Mouse (Mus musculus) stomach, embryonic 16.5 days (tissue): ENCODE data around the gene Stac. TPM values are rescaled to one million over a fixed set of nuclear protein-coding genes. Genes with fewer than 3 reads are reported as not detected.

Experiments used
- ATAC-seq: fragments of 200-750 bp; cut with Nextera tagmentation; 2 replicates; pipeline ENCODE4 v1.8.0; 2017; ENCODE audit warnings: moderate number of reproducible peaks, moderate TSS enrichment; ENCODE audit not compliant: insufficient read depth, low FRiP score
- H3K27ac ChIP-seq: fragments of 300-500 bp; sonication (generic); 2 replicates; pipeline ENCODE4 v1.5.1; 2014; ENCODE audit warnings: low read length
- H3K27me3 ChIP-seq: fragments of 300-500 bp; sonication (generic); 2 replicates; pipeline ENCODE4 v1.6.1; 2014; ENCODE audit warnings: low read length, control low read depth, mixed read lengths; ENCODE audit not compliant: control insufficient read depth, insufficient read depth
- H3K36me3 ChIP-seq: fragments of 300-500 bp; sonication (generic); 2 replicates; pipeline ENCODE4 v1.6.1; 2014; ENCODE audit warnings: low read length; ENCODE audit not compliant: control insufficient read depth, insufficient read depth
- H3K4me1 ChIP-seq: fragments of 300-500 bp; sonication (generic); 2 replicates; pipeline ENCODE4 v1.6.1; 2014; ENCODE audit warnings: low read length, control low read depth, mixed read lengths; ENCODE audit not compliant: control insufficient read depth, insufficient read depth
- H3K4me2 ChIP-seq: fragments of 300-500 bp; sonication (generic); 2 replicates; pipeline ENCODE4 v1.6.1; 2014; ENCODE audit warnings: low read depth, low read length, mixed read lengths
- H3K4me3 ChIP-seq: fragments of 300-500 bp; sonication (generic); replicated peaks from 2 replicates; pipeline ENCODE4 v1.5.1; 2014; ENCODE audit warnings: mild to moderate bottlenecking, low read length
- H3K9ac ChIP-seq: fragments of 300-500 bp; sonication (generic); 2 replicates; pipeline ENCODE4 v1.6.1; 2014; ENCODE audit warnings: low read length
- H3K9me3 ChIP-seq: fragments of 300-500 bp; sonication (generic); replicated peaks from 2 replicates; pipeline ENCODE4 v1.6.1; 2016; ENCODE audit warnings: low read length, control low read depth; ENCODE audit not compliant: control insufficient read depth
- WGBS: fragments of 180-500 bp; shearing (Covaris S2); extraction: QIAGEN DNeasy Blood & Tissue Kit; methylation state at CpG from one replicate; pipeline ENCODE4 v1.1.7; 2014; 5-methylcytosine and 5-hydroxymethylcytosine counted together
- polyA plus RNA-seq: library from polyadenylated mRNA; unstranded; fragments of >200 nt; fragmentation: Nextera tagmentation; extraction: Ambion mirVana; gene quantifications from 2 replicates; pipeline ENCODE4 v1.2.1, GENCODE M21; 2015

Stac gene
- polyA plus RNA-seq, 1 experiment from 2014 or later: 5.0 TPM

DNA sequence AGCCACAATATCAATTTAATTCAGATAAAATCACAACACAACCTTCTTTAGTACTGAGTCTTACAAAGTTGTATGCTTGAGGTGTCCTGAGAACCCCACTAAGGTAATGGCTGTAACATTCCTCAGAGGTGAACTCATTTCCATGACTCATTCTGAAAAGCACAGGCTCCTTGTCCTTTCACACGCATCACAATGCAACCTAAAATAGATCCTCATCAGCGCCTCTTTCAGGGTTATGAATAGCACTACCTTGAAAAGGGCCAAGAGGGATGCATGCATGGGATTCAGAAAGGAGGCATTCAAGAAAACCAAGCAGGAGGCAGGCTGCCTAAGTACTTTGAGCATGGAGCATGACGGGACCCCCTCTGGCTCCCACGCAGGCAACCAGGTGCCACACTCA lies 57.3 kb downstream of the Stac start:
- H3K4me1 ChIP-seq: no peaks in the 10 kb centered on the region
- 69% methylated on average over 4 of the region's 4 CpGs for WGBS
- no peak overlapping the region for H3K4me3 ChIP-seq
- no peak overlapping the region for H3K9ac ChIP-seq
- H3K36me3 ChIP-seq: no peaks in the 10 kb centered on the region
- no peaks in the 10 kb centered on the region for H3K9me3 ChIP-seq
- no peak for ATAC-seq
- no peak overlapping the region for H3K4me2 ChIP-seq
- no peak overlapping the region for H3K27ac ChIP-seq
- H3K27me3 ChIP-seq: no peaks in the 10 kb centered on the region

DNA sequence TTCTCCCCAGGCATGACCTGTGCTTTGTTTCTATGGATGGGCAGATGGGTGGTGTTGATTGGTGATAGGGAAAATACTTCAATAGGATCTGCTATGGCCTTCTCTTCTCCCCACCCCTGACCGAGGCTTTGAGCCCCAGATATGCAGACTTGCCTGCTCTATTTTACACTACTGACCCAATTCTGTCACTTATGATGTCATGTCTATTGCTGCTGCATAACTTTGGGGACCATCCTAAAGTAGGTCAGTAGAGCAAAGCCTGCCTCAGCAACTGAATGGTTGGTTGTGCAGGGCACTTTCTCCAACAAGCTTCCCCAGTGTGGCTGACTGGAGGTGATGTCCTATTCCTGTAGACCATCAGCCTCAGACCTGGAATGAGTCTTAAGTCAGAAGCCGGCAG lies 69.0 kb downstream of the Stac start:
- Histone ChIP-seq H3K36me3 (no peaks in the 10 kb centered on the region), H3K4me3 (no peak overlapping the region), H3K9me3 (no peaks in the 10 kb centered on the region), H3K27ac (no peak overlapping the region), H3K9ac (no peak overlapping the region), H3K4me1 (no peaks in the 10 kb centered on the region), H3K4me2 (no peak overlapping the region), H3K27me3 (no peaks in the 10 kb centered on the region)
- ATAC-seq: no peak
- WGBS: 63% methylated on average over 2 of the region's 2 CpGs

DNA sequence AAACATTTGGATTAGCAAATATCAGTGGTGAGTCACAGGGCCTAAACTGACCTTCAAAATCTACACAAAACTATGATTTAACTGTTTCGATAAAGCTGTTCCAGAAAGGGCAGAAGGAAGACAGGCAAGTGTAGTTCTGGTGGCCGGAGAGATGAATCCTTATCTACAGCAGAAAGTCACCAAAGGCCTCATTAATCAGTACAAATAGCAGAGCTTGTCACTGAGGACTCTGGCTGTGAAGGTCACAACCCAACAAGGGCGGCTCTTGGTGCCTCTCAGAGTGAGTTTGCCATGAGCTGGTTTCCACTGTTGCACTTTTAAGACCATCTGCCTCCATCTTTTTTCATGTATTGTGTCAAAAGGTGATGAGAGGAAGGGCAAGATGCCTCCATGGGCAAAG lies 78.8 kb downstream of the Stac start:
- Histone ChIP-seq H3K9me3 (no peaks in the 10 kb centered on the region), H3K36me3 (no peaks in the 10 kb centered on the region), H3K4me2 (no peak overlapping the region), H3K9ac (no peak overlapping the region), H3K4me1 (no peaks in the 10 kb centered on the region), H3K27ac (no peak overlapping the region), H3K27me3 (no peaks in the 10 kb centered on the region), H3K4me3 (no peak overlapping the region)
- ATAC-seq: no peak
- WGBS: 49% methylated on average over 3 of the region's 3 CpGs

DNA sequence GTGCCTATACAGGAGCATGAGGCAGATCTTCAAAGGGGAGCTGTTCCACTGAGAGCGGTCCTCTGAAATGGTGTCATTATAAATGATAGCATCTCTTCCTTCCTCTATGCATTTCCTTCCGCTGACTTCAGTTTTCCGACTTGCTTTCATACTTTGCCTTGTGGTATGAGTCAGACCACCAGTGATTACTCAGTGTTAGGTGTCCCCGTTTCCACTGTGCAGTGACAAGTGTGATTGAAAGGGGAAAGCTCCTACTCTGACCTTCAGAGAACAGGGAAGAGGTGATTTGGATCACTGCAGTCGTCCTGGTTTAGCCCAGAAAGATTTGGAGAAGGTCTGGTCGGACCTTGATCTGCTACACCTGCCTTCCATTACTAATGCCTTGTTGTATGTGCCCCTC lies 81.4 kb downstream of the Stac start:
- Histone ChIP-seq H3K9me3 (no peaks in the 10 kb centered on the region), H3K36me3 (no peaks in the 10 kb centered on the region), H3K4me3 (no peak overlapping the region), H3K4me1 (no peaks in the 10 kb centered on the region), H3K27ac (no peak overlapping the region), H3K27me3 (no peaks in the 10 kb centered on the region), H3K4me2 (no peak overlapping the region), H3K9ac (no peak overlapping the region)
- 49% methylated on average over 6 of the region's 6 CpGs for WGBS
- ATAC-seq: no peak

DNA sequence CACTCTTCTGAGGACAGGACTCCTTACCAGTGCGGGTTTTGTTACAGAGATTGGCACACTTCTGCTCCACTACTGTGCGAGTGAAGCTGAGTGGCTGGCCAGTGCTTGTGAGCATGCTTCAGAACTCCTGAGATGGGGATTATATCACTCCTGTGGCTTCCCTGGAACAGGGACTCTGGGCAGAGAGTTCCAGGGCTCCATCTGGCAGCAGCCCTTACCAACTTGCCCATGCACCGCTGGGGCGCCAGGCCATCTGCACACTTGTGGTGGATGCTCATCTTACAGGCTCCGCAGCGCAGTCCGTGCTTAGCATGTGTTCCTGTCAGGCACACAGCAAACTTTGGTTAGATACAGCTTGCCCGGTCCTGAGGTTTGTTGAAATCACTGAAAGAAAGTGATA lies 83.5 kb downstream of the Stac start:
- Histone ChIP-seq H3K4me3 (no peak overlapping the region), H3K27me3 (no peaks in the 10 kb centered on the region), H3K9me3 (no peaks in the 10 kb centered on the region), H3K4me1 (no peaks in the 10 kb centered on the region), H3K36me3 (no peaks in the 10 kb centered on the region), H3K9ac (no peak overlapping the region), H3K27ac (no peak overlapping the region), H3K4me2 (no peak overlapping the region)
- WGBS: 86% methylated on average over 8 of the region's 8 CpGs
- ATAC-seq: no peak

DNA sequence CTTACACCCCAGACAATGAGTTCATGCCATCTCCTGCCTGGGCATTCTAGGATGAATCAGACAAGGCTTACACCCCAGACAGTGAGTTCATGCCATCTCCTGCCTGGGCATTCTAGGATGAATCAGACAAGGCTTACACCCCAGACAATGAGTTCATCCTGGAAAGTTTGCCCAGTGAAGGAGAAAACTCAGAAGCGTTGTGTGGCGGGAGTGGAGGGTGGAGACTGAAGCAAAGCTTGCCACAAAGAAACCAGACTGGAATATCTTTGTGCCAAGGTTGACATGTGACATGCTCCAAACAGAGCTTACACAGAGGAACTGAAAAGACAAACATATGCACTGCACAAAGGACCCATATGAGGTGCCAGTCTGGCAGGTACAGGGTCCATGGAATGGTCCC lies 102.6 kb downstream of the Stac start:
- ATAC-seq: no peak
- H3K4me3 ChIP-seq: no peak overlapping the region
- H3K9me3 ChIP-seq: no peaks in the 10 kb centered on the region
- no peaks in the 10 kb centered on the region for H3K27me3 ChIP-seq
- no peak overlapping the region for H3K4me2 ChIP-seq
- H3K27ac ChIP-seq: no peak overlapping the region
- 83% methylated on average over 2 of the region's 2 CpGs for WGBS
- no peaks in the 10 kb centered on the region for H3K36me3 ChIP-seq
- no peaks in the 10 kb centered on the region for H3K4me1 ChIP-seq
- no peak overlapping the region for H3K9ac ChIP-seq

GRCm38 (mm10) chr9:111578784-111579183 lies 111.4 kb downstream of the Stac start:
- Histone ChIP-seq H3K27ac (no peak overlapping the region), H3K27me3 (no peaks in the 10 kb centered on the region), H3K4me1 (no peaks in the 10 kb centered on the region), H3K9ac (no peak overlapping the region), H3K4me3 (no peak overlapping the region), H3K9me3 (no peaks in the 10 kb centered on the region), H3K36me3 (no peaks in the 10 kb centered on the region), H3K4me2 (no peak overlapping the region)
- WGBS: 60% methylated on average over 9 of the region's 9 CpGs
- no peak for ATAC-seq

GRCm38 (mm10) chr9:111577453-111577852 lies 112.7 kb downstream of the Stac start:
- ATAC-seq: no peak

DNA sequence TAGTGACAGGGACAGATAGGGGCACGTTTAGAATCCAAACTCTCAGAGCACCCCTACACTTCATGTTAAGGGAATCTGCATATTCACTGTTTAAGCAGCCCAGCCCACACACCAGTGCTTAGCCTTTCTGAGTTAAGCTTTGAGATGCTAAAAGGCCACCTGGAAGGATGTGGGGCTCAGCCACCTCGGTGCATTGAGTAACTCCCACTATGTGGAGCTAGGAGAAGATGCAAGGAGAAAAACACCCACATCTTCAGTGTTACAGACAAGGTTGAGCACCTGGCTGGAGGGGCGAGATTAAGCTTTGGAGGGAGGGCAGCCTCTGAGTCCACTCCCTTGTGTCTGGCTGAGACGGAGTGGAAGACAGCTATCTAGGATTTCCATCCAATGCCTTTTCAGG lies 114.3 kb downstream of the Stac start:
- ATAC-seq: no peak
- Histone ChIP-seq H3K9me3 (no peaks in the 10 kb centered on the region), H3K4me3 (no peak overlapping the region), H3K27ac (no peak overlapping the region), H3K36me3 (no peaks in the 10 kb centered on the region), H3K4me2 (no peak overlapping the region), H3K27me3 (no peaks in the 10 kb centered on the region), H3K4me1 (no peaks in the 10 kb centered on the region), H3K9ac (no peak overlapping the region)
- WGBS: 35% methylated on average over 4 of the region's 4 CpGs

More at GRCm38 (mm10) chr9:111577453-111577852, 112.7 kb downstream of the Stac start:
- H3K27me3 ChIP-seq: no peaks in the 10 kb centered on the region
- H3K9ac ChIP-seq: no peak overlapping the region
- H3K4me3 ChIP-seq: no peak overlapping the region
- H3K9me3 ChIP-seq: no peaks in the 10 kb centered on the region
- no peak overlapping the region for H3K27ac ChIP-seq
- no peaks in the 10 kb centered on the region for H3K4me1 ChIP-seq
- WGBS: 68% methylated on average over 6 of the region's 6 CpGs
- no peaks in the 10 kb centered on the region for H3K36me3 ChIP-seq
- H3K4me2 ChIP-seq: no peak overlapping the region

DNA sequence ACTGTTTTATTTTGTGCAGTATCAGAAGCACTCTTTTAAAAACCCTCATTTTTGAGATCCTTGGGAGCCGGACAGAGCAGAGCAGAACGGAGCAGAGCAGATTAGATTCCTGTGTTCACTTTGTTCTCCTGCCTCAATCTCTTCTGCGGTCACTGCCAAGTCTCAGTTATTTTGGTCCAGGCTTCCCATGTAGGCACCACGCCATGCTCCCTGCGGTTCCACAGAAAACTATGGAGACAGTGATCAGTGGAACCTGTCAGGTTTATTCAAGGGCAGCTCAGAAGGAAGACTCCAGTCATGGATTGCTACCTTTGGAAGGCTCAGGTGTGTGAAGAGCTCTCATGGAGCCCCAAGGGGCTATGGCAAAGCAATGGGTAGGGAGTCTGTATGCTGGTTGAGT lies 116.3 kb downstream of the Stac start:
- H3K4me3 ChIP-seq: no peak overlapping the region
- no peaks in the 10 kb centered on the region for H3K27me3 ChIP-seq
- H3K4me1 ChIP-seq: no peaks in the 10 kb centered on the region
- no peaks in the 10 kb centered on the region for H3K36me3 ChIP-seq
- no peak overlapping the region for H3K27ac ChIP-seq
- no peak overlapping the region for H3K4me2 ChIP-seq
- ATAC-seq: no peak
- H3K9ac ChIP-seq: no peak overlapping the region
- 92% methylated on average over 5 of the region's 5 CpGs for WGBS
- no peaks in the 10 kb centered on the region for H3K9me3 ChIP-seq
